Mouse (Mus musculus): ENCODE measurements around the gene Tas2r126.

DNA sequence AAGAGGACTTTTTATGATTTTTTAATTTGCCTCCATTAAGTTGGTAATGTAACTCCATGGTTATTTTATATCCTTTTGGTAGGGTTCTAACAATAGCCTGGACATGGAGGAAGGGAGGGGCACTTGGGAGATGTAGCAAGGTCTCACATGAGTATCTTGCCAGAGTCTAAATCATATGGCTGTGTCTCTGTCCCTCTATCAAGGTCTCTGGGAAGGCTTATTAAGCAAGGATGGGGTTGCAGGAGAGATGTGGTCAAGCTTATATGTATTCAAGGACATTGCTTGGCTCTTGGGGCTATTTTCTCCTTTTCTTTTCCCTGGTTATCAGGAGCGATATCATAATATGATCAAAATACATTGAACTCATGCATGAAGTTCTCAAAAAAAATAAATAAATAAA is 35.3 kb upstream of the Tas2r126 start:
- TF ChIP-seq CTCF (IDR thresholded peaks at IDR 0.05; ENCODE audit: borderline replicate concordance, insufficient read depth, low read depth, low read length) (no peak), POLR2A (IDR thresholded peaks at IDR 0.05; ENCODE audit: borderline replicate concordance, insufficient read depth, low read length) (no peak)
